Mouse (Mus musculus) frontal cortex, postnatal 10 days (tissue): ENCODE results near the gene Nat8f2.
"Not testable (repeated sequence)": the region's sequence is repeated elsewhere in the genome, so short reads cannot be mapped to it uniquely, and the experiment has no call there.

Source experiments
- DNase-seq, 2 experiments: peaks; one replicate each; pipeline ENCODE4 v3.0.0; 2022; ENCODE audit warnings: low spot score in 2 of 2, mixed read lengths in 1 of 2

Gene Nat8f2

DNA sequence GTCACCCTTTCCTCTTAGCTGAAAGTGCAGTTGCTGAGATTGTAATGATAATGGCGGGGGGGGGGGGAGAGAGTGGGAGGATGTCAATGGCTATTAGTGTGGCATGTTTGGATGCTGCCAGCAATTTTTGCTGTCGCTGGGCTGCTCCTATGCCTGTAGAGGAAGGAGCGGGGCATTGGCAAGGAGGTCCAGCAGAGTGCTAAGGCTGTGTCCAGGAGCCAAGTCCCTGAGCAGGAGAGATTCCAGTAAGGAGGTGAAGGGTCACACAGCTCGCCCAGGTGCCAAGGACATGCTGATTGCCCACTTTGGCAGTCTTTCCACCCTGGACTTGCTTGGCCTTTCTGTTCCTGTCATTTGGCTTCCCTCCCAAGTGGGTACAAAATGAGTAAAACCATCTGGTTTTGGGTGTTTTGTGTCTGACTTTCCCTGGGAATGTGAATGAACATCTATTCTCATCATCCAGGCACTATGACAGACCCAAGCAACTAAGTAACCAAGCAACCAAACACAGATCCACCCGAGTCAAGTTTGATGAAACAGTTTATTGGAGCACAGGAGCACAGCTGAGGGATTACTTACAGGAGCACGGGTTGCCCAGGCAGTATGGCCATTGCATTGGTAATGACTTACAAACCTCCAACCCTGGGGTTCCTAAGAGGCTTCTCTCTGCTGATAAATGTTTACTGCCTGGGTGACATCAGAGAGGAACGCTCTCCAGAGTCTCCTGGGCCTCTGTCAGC, 3.9 kb downstream of the Nat8f2 start:
- peak in 1 of 2 experiments; percentile 17 for DNase-seq

DNA sequence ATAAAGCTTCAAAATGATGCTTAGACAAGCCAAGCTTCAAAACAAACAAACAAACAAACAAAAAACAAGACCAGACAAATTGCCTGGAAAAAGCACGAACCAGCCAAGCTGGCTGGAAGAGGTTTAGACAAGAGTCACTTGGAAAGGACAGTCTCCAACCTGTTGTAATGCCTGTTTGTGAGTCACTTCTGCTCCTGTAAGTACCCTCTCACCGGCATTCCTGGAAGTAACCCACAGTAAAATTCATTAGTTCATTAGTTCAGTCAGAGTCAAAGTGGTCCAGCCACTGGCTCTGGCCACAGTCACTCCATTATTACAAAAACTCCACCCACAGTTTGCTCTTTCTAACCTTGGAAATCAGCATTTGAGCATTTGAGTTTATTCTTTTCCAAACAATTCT, 5.1 kb downstream of the Nat8f2 start:
- DNase-seq: no peak

DNA sequence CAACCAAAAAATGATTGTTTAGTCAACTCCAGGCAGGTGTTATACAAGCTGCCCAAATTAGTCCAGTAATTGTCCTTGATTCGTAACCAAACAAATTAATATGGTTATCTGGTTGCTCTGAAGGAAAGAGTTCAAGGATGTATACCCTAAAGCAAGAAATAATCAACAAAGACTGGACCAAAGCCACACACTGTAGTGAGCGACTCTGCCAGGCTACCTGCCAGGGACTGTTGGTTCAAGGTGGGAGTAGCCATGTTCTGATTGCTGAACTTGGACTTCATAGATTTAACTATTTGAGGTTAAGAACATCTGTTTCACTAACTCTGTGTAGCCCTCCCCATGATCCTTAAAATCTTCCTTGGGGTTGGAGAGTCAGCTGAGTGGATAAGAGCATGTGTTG, 5.8 kb downstream of the Nat8f2 start:
- no peak for DNase-seq

DNA sequence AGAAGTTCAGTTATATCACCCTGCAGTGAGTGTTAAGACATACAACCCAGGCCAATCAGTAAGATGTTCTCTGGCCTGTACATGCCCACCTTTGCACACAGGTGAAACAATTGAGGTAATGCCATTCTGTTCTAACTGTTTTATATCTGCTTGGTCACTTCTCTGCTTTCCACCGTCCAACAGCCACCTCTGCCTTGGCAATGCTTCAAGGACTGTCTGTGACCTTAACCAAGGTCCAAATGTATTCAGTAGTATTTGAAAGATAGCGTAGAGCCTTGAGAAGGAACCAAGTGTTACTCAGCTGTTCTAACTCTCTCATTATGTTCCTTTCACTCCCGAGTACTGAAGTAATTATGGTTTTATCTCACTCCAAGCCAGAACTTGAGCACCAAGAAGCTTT, 6.4 kb downstream of the Nat8f2 start:
- no peak for DNase-seq

DNA sequence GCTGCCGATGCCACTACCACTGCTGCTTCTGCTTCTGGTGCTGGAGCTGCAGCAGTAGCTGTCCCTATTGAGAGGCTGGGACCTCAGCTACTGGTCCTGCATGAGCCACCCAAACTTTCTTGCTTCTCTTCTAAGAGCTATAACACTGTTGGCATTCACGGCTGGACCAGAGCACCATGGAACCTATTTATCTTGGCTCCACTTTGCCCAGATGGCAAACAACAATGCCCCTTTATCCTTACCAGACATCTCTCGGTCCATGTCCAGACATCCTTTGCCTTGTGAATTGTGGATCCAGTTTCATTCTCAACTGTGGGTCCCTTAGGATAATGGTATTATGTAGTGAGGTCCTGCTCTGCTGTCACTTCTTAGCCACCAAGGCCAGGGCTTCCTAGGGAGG, 7.7 kb downstream of the Nat8f2 start:
- DNase-seq: no peak

DNA sequence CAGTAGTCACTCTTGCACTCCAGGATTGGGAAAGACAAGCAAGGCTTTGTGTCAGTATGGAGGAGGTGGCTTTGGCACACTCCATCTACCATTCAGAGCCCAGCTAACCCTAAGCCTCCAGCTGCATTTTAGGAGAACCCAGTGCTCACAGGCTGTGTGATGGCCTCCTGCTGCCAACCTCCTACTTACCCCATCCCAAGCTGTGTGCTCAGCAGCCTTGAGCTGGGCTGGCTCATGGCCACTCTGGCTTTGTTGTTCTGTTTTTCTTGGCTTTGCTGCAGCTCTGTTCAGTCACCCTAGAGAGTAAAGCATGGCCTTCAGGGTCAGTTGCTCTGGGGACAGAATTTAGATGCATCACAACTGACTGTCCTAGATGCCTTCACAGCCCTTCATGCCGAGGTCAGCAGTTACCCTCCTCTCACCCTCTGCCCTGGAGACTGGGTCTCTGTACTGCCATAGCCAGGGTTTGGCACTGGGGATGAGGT, 12.7 kb downstream of the Nat8f2 start:
- peak; percentile 58 to 72 for DNase-seq

DNA sequence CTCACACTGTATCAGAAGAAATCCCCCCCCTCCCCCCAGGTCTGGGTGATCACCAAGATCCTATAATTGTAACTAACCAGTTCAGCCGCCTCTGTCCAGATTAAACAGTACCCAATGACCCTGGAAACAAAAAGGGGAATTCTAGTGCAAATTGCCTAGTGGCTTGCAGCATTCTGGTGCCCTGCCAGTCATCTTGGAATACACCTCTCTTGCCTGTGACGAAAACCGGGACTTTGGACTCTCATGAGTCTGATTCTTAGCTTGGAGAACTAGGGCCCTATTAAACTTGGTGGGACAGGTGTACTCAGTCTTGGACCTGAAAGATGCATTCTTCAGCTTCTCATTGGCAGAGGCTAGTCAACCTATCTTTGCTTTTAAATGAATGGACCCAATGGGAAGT, 15.5 kb downstream of the Nat8f2 start:
- DNase-seq: no peak

DNA sequence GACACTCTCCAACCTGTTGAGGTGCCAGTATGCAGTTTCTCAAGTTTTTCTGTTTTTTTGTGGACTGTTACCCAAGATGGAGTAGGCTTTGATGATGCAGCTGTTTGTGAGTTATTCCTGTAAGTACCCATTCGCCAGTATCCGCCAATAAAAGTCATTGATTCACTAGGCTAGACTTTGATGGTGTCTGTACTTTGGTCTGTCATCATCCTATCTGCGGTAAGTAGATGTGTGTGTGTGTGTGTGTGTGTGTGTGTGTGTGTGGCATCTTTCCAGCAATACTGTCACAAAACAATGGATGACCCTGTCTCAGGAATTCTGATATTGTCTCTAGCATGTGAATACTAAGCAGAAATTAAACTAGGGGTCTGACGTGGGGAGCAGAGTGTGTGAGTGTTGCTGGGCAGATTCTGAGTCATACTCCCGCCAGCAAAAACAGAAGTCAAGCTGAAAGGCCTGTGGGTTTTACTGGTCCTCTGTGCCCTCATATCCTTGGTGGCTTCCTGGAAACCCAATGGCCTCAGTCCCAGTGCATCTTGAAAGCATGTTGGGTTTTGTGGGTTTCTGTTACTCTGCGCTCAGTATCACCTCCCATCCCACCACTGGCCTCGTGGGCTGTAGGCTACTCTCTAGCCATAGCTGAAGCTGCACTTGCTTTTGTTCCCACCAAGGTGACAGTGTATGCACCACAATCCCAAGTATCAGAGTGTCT, 17.7 kb downstream of the Nat8f2 start:
- DNase-seq: no peak

DNA sequence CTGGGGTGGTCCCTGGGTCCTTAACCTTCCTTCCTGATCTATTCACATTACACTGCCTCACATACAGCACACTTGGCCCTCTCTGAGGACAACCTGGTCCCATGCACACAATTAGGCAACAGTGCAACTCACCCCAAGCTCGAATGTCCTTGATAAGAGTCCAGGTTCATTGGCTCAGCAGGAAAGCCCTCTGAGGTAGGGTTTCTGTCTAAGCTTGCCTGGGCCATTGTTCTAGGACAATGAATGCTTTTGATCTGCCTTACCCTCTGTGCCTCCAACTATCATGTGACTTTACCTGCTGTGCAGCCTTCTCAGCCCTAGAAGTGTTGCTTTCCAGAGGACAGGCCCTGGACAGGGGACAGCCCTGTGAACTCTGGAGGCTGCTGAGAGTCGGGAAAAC, 19.7 kb downstream of the Nat8f2 start:
- DNase-seq: no peak

DNA sequence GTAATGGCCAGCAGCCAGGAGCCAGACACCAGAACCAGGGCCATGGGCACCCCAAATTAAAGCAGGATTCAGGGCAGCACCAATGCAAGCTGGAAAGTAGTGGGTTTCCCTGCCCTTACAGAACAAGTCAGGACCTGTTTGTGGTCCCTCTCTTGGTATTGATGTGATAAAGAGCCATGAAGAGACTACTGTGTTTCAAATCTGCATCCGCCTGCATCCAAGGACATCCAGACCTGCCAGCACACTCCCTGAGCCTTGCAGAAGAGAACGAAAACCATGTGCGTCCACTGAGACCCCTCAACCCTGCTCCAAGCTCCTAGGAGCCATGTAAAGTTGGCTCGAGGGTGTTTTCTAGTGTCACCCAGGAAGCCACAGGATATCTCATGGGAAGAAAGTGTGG, 20.8 kb downstream of the Nat8f2 start:
- no peak for DNase-seq

DNA sequence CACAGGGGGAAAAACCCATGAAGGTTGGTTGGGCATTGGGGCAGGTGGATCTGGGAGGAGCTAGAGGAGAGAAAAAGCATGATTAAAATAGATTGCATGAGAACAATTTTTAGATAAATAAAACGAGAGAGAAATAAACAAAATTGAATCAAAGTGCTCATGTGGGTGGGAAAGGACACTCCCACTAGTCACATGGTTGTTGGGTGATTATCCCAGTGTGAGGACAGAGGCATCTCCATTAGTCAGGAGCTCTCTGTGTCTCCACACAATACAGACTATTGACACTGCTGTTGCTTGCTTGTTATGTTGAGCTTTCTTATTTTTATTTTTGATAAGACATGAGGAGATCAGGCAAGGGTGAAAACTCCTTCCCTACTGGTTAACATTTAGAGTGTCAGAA, 22.0 kb downstream of the Nat8f2 start:
- no peak for DNase-seq

DNA sequence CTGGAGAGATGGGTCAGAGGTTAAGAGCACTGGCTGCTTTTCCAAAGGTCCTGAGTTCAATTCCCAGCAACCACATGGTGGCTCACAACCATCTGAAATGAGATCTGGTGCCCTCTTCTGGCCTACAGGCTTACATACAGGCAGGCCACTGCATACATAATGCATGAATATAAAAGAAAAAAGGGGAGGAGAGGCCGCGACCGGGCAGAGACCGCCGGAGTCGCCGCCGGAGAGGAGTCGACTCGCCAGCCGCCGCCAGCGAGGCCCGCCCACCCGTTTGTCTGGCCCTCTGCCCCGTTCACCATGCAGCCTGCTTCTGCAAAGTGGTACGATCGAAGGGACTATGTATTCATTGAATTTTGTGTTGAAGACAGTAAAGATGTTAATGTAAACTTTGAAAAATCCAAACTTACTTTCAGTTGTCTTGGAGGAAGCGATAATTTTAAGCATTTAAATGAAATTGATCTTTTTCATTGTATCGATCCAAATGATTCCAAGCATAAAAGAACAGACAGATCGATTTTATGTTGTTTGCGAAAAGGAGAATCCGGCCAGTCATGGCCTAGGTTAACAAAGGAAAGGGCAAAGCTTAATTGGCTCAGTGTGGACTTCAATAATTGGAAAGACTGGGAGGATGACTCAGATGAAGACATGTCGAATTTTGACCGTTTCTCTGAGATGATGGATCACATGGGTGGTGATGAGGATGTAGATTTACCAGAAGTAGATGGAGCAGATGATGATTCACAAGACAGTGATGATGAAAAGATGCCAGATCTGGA, 25.1 kb downstream of the Nat8f2 start:
- DNase-seq: not testable (repeated sequence)

DNA sequence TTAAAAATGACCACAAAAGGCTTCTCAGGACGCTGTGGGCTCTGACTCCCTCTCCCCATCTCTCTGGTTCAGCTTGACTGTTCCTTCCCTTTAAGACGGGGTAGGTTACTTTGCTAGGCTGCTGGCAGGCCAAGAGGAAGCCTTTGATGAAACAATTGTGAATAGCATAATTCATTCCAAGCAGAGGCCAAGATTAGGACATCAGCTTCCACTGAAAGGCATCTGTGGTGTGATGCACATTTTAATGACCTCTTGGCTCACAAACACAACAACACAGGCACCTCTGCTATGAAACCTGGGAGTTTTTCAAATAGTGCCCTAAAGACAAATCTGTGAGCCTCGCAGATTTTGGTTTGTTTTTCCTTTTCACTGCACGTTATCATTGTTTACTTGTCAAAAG, 29.0 kb downstream of the Nat8f2 start:
- DNase-seq: no peak

DNA sequence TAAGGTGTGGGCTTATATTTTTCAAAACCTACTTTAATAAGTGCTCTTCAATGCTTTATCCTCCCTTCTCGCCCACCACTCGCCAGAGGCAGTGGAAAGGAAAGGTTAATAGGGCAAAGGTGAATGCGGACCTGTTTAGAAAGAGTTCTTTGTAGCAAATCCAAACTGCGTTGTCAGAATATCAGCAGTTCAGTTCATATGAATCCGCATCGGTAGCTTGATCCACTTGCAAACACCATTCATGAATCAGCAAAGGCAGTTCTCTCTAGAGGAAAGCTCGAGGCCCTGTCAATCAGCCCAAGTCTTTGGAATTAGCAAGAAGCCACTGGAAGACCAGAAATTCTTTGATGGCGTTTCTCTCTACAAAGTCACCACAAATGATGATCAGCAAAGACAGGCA, 30.3 kb downstream of the Nat8f2 start:
- no peak for DNase-seq

DNA sequence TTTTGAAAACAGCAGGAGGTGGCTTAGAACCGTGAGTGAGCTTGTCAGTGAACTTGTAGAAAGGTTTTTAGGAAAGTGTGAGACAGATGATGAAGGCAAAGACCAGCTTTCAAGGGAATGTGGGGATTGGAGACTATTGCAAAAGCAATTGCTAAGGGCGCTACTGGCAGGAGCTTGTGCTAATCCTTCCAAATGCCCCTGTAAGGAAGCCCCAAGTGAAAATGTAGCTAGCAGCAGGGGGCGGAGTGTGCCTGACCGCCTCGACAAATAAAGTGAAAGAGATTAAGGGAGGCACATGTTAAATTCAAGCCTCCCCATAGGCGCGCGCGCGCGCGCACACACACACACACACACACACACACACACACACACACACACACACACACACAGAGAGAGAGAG, 31.7 kb downstream of the Nat8f2 start:
- DNase-seq: peak in 1 of 2 experiments; percentile 36

DNA sequence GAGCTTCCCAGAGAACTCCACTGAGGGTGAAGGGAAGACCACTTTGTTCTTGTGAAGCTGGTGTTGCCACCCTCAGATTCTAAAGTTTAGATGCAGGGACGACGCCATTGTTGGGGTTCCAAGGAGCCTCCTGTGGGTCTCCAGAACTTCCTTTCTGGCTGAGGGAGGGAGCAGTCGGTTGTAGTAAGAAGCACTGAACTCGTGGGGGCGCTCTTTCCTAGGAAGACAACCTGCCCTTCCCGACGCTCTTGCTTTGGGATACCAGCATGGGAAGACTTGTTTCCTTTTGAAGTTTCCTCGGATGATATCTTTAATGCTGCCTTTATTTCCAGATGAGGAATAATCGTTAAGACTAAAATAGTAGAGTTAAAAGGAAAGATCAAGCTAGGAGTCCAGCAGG, 32.1 kb downstream of the Nat8f2 start:
- peak in 1 of 2 experiments; percentile 58 for DNase-seq

DNA sequence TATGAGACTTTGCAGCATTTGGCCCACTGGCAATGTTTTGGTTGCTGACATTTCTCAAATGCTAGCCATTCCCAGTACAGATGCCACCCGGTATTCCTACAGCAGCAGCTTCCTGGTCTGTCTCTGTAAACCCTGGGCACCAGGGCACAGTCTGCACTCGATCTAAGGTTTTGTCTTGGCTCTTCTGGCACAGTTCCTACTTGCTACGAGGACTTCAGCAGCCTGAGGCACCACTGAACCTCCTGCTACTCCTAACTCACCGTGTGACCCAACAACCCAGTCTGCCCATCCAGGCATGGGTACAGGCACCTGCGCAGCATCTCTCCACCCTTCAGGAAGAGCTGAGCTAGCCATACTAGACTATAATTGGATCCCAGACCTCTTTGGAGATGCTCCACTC, 32.9 kb downstream of the Nat8f2 start:
- not testable (repeated sequence) for DNase-seq

DNA sequence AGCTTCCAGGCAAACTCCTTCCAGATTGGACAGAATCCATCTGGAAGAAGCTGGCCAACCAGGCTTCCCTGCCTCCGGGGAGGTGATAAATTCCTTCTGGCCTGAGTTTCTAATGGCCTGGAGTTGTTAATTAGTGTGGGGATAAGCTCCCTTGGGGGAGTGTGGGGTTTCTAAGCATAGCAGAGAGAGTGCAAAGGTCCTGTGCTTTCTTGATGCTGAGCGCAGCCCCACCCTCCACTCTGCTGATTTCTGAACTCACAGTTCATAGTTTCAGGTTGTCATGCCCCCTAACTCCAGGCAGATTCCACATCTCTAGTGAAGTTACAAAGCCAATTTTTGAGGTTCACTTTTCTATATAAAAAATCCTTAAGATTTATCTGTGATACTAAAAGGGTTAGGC, 33.9 kb downstream of the Nat8f2 start:
- DNase-seq: not testable (repeated sequence)

DNA sequence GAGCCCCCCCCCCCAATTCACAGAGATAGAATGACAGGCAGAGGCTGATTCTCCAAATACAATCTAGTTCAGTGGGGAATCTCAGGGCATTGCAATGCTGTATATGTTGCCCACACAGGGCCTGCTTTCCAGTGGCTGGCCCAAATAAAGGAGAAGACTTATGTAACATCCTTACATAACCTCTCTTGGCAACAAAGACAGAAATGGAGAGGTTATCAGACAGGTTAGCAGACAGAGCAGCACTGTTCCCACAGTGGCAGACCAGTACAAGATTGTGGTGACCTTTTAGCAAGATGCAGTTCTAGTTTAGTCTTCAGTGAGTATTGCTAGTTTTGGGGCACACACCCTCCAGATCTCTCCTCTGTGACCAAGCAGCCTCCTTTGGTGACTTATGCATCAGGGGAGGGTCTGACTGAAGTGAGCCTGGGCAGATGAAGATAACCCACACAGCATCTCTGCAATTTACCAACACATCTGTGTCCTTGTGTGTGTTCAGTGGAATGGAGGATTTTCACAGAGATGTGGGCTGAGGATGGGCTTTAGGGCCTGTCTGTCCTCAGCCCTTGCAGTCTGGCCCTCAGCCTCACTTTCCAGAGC, 34.4 kb downstream of the Nat8f2 start:
- DNase-seq: not testable (repeated sequence)

DNA sequence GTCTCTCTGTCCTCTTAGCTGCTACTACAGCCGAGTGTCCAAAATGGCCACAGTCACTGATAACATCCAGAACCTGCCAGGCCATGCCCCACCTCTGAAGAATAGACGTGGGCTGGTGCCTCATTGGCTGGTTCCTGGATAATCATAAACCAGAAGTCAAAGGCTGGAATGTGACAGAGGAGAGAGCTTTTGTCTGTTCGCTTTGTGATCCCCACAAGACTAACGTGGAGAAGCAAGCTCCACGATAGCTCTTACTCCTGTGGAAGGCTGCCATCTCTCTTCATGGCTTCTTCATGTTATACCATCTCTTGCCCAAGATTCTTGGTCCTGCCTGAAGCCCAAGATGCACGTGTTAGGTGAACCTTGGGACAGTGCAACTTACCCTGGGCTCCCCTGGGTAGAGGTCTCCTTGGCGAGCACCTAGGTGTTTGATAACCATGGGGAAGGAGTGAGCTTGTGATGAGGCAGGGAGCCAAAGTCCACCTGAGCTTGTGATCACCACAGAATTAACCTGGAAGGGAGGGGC, 37.1 kb downstream of the Nat8f2 start, which contains the start of gene Nat8:
Nat8 (minus strand) TSS at position 287 of the 526 bp plus-strand sequence.
- DNase-seq: no peak

DNA sequence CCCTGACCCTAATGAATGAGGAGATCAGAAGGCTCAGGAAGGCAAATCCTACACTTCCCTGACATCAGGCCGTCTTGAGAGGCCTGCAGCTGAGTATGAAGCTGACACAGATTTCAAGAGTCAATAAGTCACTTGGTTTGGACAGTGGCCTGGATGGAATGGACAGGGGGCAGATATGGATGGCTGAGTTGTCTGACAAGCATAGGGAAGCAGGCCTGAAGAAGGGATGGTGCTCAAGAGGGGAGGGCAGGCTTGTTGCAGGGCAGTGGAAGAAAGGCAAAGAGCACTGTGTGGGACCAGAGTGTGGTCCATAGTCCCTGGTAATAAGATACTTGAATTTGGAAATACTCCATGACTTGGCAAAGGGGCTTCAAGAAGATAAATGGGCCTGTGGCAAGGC, 39.5 kb downstream of the Nat8f2 start:
- no peak for DNase-seq

DNA sequence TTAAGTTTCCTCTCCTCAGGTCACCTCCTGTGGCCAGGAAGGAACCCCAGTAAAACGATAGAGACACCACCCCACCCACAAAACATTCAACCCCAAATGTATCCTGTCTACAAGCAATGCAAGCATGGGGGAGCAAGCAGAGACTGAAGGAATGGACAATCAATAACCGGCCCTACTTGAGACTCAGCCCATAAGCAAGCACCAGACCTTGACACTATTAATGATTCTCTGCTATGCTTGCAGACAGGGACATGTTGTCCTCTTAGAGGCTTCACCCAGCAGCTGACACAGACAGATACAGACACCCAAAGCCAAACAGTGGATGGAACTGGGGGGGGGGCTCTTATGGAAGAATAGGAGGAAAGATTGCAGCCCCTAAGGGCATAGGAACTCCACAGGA, 43.1 kb downstream of the Nat8f2 start:
- no peak for DNase-seq
